Mouse (Mus musculus) stomach, embryonic 14.5 days (tissue): ENCODE data around the gene Sfxn5. TPM values are rescaled to one million over a fixed set of nuclear protein-coding genes. Genes with fewer than 3 reads are reported as not detected.
A peak's percentile ranks its signal among the peaks of the same experiment; 100 is the strongest.

Source experiments
- ATAC-seq: fragments of 200-750 bp; cut with Nextera tagmentation; 2 replicates; pipeline ENCODE4 v1.8.0; 2017; ENCODE audit warnings: low read depth, moderate TSS enrichment; ENCODE audit not compliant: insufficient number of reproducible peaks, insufficient read depth, low FRiP score
- H3K27ac ChIP-seq: fragments of 300-500 bp; sonication (generic); 2 replicates; pipeline ENCODE4 v1.5.1; 2014; ENCODE audit warnings: mild to moderate bottlenecking, low read length, moderate library complexity, mixed read lengths
- H3K27me3 ChIP-seq: fragments of 300-500 bp; sonication (generic); 2 replicates; pipeline ENCODE4 v1.6.1; 2014; ENCODE audit warnings: low read length, control low read depth, mixed read lengths; ENCODE audit not compliant: control insufficient read depth, insufficient read depth
- H3K36me3 ChIP-seq: fragments of 300-500 bp; sonication (generic); 2 replicates; pipeline ENCODE4 v1.6.1; 2014; ENCODE audit warnings: mild to moderate bottlenecking, control low read depth, low read length, moderate library complexity, mixed read lengths; ENCODE audit not compliant: control insufficient read depth, insufficient read depth
- H3K4me1 ChIP-seq: fragments of 300-500 bp; sonication (generic); 2 replicates; pipeline ENCODE4 v1.6.1; 2014; ENCODE audit warnings: low read length, control low read depth, mixed read lengths; ENCODE audit not compliant: control insufficient read depth, insufficient read depth
- H3K4me2 ChIP-seq: fragments of 300-500 bp; sonication (generic); replicated peaks from 2 replicates; pipeline ENCODE4 v1.6.1; 2014; ENCODE audit warnings: low read depth, low read length, control low read depth
- H3K4me3 ChIP-seq: fragments of 300-500 bp; sonication (generic); 2 replicates; pipeline ENCODE4 v1.5.1; 2014; ENCODE audit warnings: low read depth, low read length, control low read depth
- H3K9ac ChIP-seq: fragments of 300-500 bp; sonication (generic); replicated peaks from 2 replicates; pipeline ENCODE4 v1.6.1; 2014; ENCODE audit warnings: low read depth, mild to moderate bottlenecking, control low read depth, low read length, moderate library complexity, mixed read lengths
- H3K9me3 ChIP-seq: fragments of 300-500 bp; sonication (generic); 2 replicates; pipeline ENCODE4 v1.6.1; 2016; ENCODE audit warnings: low read depth, low read length, control low read depth; ENCODE audit not compliant: control insufficient read depth
- WGBS: fragments of 180-500 bp; shearing (Covaris S2); extraction: QIAGEN DNeasy Blood & Tissue Kit; methylation state at CpG from one replicate; pipeline ENCODE4 v1.1.7; 2014; 5-methylcytosine and 5-hydroxymethylcytosine counted together
- polyA plus RNA-seq: library from polyadenylated mRNA; unstranded; fragments of >200 nt; fragmentation: Nextera tagmentation; extraction: Ambion mirVana; gene quantifications from 2 replicates; pipeline ENCODE4 v1.2.1, GENCODE M21; 2014

Gene Sfxn5
- polyA plus RNA-seq, 1 experiment from 2014 or later, result 13.0 TPM

- Histone ChIP-seq H3K4me2 (no peak overlapping the region), H3K27ac (no peak overlapping the region), H3K36me3 (no peaks in the 10 kb centered on the region), H3K9me3 (no peaks in the 10 kb centered on the region), H3K9ac (no peak overlapping the region), H3K27me3 (peaks cover 62% of the 10 kb centered on the region), H3K4me1 (peaks cover 12% of the 10 kb centered on the region), H3K4me3 (peak overlapping the region; percentile 26; the same call in 1 of the 2 replicates)
- no peak for ATAC-seq
- WGBS, result 6% methylated on average over 14 of the region's 14 CpGs
Measured at GRCm38 (mm10) chr6:85189361-85189760, 143.9 kb downstream of the Sfxn5 start.

- H3K4me3 ChIP-seq, result peak overlapping the region; percentile 33
- H3K9ac ChIP-seq, result no peak overlapping the region
Measured at GRCm38 (mm10) chr6:85188256-85189110, 144.7 kb downstream of the Sfxn5 start.

GRCm38 (mm10) chr6:85187340-85188211, 145.6 kb downstream of the Sfxn5 start, which contains the start of gene Emx1:
TSS of gene Emx1 (plus strand) at chr6:85187438.
- no peaks in the 10 kb centered on the region for H3K36me3 ChIP-seq
- peak within 1 kb of the TSS; percentile 66 for H3K4me2 ChIP-seq
- peaks cover 52% of the 10 kb centered on the region for H3K27me3 ChIP-seq
- peaks cover 12% of the 10 kb centered on the region for H3K4me1 ChIP-seq
- no peak within 1 kb of the TSS for H3K27ac ChIP-seq
- no peak within 1 kb of the TSS for H3K9ac ChIP-seq
- peak within 1 kb of the TSS; percentile 33 for H3K4me3 ChIP-seq
- no peaks in the 10 kb centered on the region for H3K9me3 ChIP-seq
- WGBS, result under 1% methylated on average over 79 of the region's 81 CpGs
- ATAC-seq, result peak; percentile 81

More at GRCm38 (mm10) chr6:85188256-85189110, 144.7 kb downstream of the Sfxn5 start:
- WGBS, result 2% methylated on average over 39 of the region's 39 CpGs
- peaks cover 61% of the 10 kb centered on the region for H3K27me3 ChIP-seq
- H3K27ac ChIP-seq, result no peak overlapping the region
- no peak for ATAC-seq
- peak overlapping the region; percentile 66 for H3K4me2 ChIP-seq
- H3K36me3 ChIP-seq, result no peaks in the 10 kb centered on the region
- H3K4me1 ChIP-seq, result peaks cover 12% of the 10 kb centered on the region
- H3K9me3 ChIP-seq, result no peaks in the 10 kb centered on the region

GRCm38 (mm10) chr6:85186744-85187059, 146.5 kb downstream of the Sfxn5 start:
- ATAC-seq, result no peak
- no peak overlapping the region for H3K27ac ChIP-seq
- H3K4me1 ChIP-seq, result peaks cover 12% of the 10 kb centered on the region
- H3K9ac ChIP-seq, result no peak overlapping the region
- no peak overlapping the region for H3K4me2 ChIP-seq
- no peak overlapping the region for H3K4me3 ChIP-seq
- H3K36me3 ChIP-seq, result no peaks in the 10 kb centered on the region
- H3K9me3 ChIP-seq, result no peaks in the 10 kb centered on the region
- H3K27me3 ChIP-seq, result peaks cover 43% of the 10 kb centered on the region
- WGBS, result 1% methylated on average over 15 of the region's 15 CpGs

- Histone ChIP-seq H3K4me3 (peak overlapping the region; percentile 24), H3K4me2 (peak overlapping the region; percentile 30), H3K4me1 (peaks cover 12% of the 10 kb centered on the region), H3K36me3 (no peaks in the 10 kb centered on the region), H3K27ac (no peak overlapping the region), H3K27me3 (peaks cover 38% of the 10 kb centered on the region), H3K9ac (no peak overlapping the region), H3K9me3 (no peaks in the 10 kb centered on the region)
- no peak for ATAC-seq
- WGBS, result 3% methylated on average over 33 of the region's 33 CpGs
Measured at GRCm38 (mm10) chr6:85186033-85186743, 147.0 kb downstream of the Sfxn5 start.

- Histone ChIP-seq H3K9me3 (no peaks in the 10 kb centered on the region), H3K4me3 (no peak overlapping the region), H3K27ac (no peak overlapping the region), H3K9ac (no peak overlapping the region), H3K36me3 (no peaks in the 10 kb centered on the region), H3K4me1 (peaks cover 12% of the 10 kb centered on the region), H3K4me2 (no peak overlapping the region), H3K27me3 (peaks cover 26% of the 10 kb centered on the region)
- 64% methylated on average over 3 of the region's 3 CpGs for WGBS
- no peak for ATAC-seq
Measured at GRCm38 (mm10) chr6:85183951-85184350, 149.3 kb downstream of the Sfxn5 start.

GRCm38 (mm10) chr6:85180036-85180435, 153.2 kb downstream of the Sfxn5 start:
- Histone ChIP-seq H3K9ac (no peak overlapping the region), H3K27me3 (peaks cover 7% of the 10 kb centered on the region), H3K9me3 (no peaks in the 10 kb centered on the region), H3K4me3 (no peak overlapping the region), H3K4me1 (no peaks in the 10 kb centered on the region), H3K27ac (no peak overlapping the region), H3K4me2 (no peak overlapping the region), H3K36me3 (no peaks in the 10 kb centered on the region)
- WGBS, result 62% methylated on average over 2 of the region's 2 CpGs
- no peak for ATAC-seq

GRCm38 (mm10) chr6:85179569-85179968, 153.7 kb downstream of the Sfxn5 start:
- Histone ChIP-seq H3K9me3 (no peaks in the 10 kb centered on the region), H3K27ac (no peak overlapping the region), H3K4me1 (no peaks in the 10 kb centered on the region), H3K4me2 (no peak overlapping the region), H3K9ac (no peak overlapping the region), H3K36me3 (no peaks in the 10 kb centered on the region), H3K27me3 (peaks cover 6% of the 10 kb centered on the region), H3K4me3 (no peak overlapping the region)
- no peak for ATAC-seq
- WGBS, result 66% methylated on average over 3 of the region's 3 CpGs
